Mouse (Mus musculus) bone marrow macrophage, adult 2 months (primary cell): ENCODE measurements around the gene Suco. TPM values are rescaled to one million over a fixed set of nuclear protein-coding genes. Genes with fewer than 3 reads are reported as not detected.

ENCODE experiments used
- H3K27ac ChIP-seq: 2 replicates; pipeline ENCODE4 v1.5.1; 2012; ENCODE audit warnings: low read depth, low read length; ENCODE audit not compliant: insufficient read depth
- H3K4me1 ChIP-seq: 2 replicates; pipeline ENCODE4 v1.6.1; 2012; ENCODE audit warnings: low read length; ENCODE audit not compliant: control insufficient read depth, insufficient read depth
- H3K4me3 ChIP-seq: 2 replicates; pipeline ENCODE4 v1.5.1; 2012; ENCODE audit warnings: mild to moderate bottlenecking, low read length, moderate library complexity; ENCODE audit not compliant: insufficient read depth
- CTCF ChIP-seq: IDR thresholded peaks from 2 replicates; pipeline ENCODE4 v1.5.1; 2012; ENCODE audit warnings: low read depth, mild to moderate bottlenecking, low read length, moderate library complexity
- POLR2A ChIP-seq: IDR thresholded peaks from 2 replicates; pipeline ENCODE4 v1.6.1; 2012; ENCODE audit warnings: mild to moderate bottlenecking, low read depth, low read length, borderline replicate concordance
- polyA plus RNA-seq: library from polyadenylated mRNA; stranded (reverse); fragments of >200 nt; gene quantifications from 2 replicates; pipeline ENCODE4 v1.2.4, GENCODE M21; 2012; ENCODE audit not compliant: missing spikeins, insufficient read depth, insufficient read length

The Suco gene
- polyA plus RNA-seq = 17.2 and 20.1 TPM in 2 replicates

DNA sequence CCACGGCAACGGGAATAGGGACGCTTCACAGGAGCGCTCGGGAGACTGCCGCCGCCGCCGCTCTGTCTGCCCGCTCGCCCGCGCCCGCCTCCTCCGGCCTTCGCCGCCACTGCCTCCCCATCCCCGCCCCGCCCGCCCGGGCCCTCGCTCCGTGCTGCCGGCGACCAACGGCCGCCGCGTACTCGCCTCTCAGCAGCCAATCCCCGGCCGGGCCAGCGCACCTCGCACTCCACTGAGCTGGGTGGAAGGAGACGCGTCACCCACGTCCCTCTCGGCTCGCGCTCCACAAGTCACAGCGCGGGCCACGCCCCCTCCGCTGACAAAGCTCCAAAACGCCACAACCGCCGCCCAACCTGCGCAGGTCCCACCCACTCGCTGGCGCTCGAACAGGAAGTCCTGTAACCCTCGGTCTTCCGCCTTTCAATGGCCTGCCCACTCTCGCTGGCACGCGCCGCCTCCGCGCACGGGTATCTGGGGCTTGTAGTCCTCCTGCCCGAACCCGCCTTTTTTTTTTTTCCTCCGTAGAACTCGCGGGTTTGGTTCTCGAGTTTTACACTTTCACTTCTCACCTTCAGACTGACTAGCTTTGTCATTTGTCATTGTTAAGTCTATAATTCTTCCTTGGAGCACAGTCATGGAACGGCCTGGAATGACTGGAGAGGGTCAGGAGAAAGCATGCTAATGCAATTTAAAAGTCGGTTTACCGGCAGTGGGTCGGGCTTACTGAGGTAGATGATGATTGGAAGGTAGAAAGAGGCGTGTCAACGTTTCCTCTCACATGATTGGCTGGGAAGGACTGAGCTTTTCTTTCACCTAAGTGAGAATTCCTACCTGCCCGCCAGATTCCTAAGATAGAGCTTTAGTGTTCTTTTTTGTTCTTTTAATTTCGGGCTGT, at the start of gene Suco:
TSS of gene Suco (minus strand) at position 130 of the 895 bp plus-strand sequence.
- Histone ChIP-seq H3K27ac (peak within 1 kb of the TSS; percentile 80), H3K4me1 (peaks cover 7% of the 10 kb centered on the region), H3K4me3 (peak within 1 kb of the TSS; percentile 90)
- no peak for TF ChIP-seq CTCF
- TF ChIP-seq POLR2A = no peak

GRCm38 (mm10) chr1:161925281-161925805, 48.9 kb upstream of the Suco start:
- peaks cover 10% of the 10 kb centered on the region for H3K4me1 ChIP-seq
- TF ChIP-seq POLR2A = no peak
- no peak overlapping the region for H3K4me3 ChIP-seq
- no peak overlapping the region for H3K27ac ChIP-seq

- Histone ChIP-seq H3K4me3 (no peak overlapping the region), H3K4me1 (peaks cover 10% of the 10 kb centered on the region), H3K27ac (no peak overlapping the region)
- no peak for TF ChIP-seq CTCF
- no peak for TF ChIP-seq POLR2A
Measured at GRCm38 (mm10) chr1:161924321-161924720, 47.8 kb upstream of the Suco start.

GRCm38 (mm10) chr1:161921928-161922327, 45.4 kb upstream of the Suco start:
- Histone ChIP-seq H3K4me3 (no peak overlapping the region), H3K4me1 (peaks cover 10% of the 10 kb centered on the region), H3K27ac (no peak overlapping the region)
- TF ChIP-seq POLR2A (no peak), CTCF (no peak)

DNA sequence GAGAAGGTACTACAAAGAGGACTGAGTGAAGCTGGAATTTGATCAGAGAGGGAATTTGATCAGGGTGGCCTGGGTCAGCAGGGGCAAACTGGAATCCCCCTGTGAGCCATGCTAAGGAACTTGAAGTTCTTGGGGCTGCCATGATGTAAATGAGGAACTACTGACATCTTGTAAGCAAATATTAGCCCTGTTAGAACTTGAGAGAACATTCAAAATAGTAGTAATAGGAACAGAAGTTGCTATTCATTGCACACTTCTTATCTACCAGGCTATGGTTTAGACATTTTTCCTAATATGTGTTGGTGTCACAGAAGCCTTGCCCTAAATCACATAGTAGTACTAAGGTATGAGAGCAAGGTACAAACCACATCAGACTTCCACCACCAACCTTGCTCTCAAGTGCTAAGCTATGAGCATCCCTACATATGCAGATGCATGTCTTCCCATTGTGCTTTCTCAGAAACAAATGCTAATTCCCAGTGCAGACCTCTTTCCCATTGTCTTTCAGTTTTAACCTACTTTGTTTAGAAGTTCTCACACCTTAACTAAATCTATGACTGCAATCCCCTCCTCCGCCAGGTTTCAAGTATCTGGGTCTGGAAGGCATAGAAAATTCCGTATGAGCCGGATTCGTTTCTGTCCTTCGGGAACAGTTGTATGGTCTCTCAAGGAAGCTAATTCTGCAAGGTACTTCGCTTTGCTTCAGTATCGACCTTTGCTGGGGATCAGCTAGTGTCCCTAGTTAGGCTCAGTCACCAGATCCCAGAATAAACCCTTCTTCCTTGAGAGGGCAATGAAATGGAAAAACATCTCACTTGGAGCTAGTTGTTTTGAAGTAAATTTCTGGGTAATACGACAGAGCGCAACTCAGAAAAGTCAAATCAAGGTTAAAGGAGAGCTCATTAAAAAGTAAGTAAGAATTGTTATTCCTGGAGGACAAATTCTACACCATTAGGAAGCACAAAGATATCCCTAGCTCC, 44.3 kb upstream of the Suco start:
- no peak for TF ChIP-seq POLR2A
- no peak for TF ChIP-seq CTCF
- peaks cover 10% of the 10 kb centered on the region for H3K4me1 ChIP-seq
- H3K4me3 ChIP-seq = no peak overlapping the region
- no peak overlapping the region for H3K27ac ChIP-seq

- Histone ChIP-seq H3K4me1 (peaks cover 10% of the 10 kb centered on the region), H3K4me3 (no peak overlapping the region), H3K27ac (no peak overlapping the region)
- no peak for TF ChIP-seq POLR2A
- no peak for TF ChIP-seq CTCF
Measured at GRCm38 (mm10) chr1:161919594-161919993, 43.1 kb upstream of the Suco start.

DNA sequence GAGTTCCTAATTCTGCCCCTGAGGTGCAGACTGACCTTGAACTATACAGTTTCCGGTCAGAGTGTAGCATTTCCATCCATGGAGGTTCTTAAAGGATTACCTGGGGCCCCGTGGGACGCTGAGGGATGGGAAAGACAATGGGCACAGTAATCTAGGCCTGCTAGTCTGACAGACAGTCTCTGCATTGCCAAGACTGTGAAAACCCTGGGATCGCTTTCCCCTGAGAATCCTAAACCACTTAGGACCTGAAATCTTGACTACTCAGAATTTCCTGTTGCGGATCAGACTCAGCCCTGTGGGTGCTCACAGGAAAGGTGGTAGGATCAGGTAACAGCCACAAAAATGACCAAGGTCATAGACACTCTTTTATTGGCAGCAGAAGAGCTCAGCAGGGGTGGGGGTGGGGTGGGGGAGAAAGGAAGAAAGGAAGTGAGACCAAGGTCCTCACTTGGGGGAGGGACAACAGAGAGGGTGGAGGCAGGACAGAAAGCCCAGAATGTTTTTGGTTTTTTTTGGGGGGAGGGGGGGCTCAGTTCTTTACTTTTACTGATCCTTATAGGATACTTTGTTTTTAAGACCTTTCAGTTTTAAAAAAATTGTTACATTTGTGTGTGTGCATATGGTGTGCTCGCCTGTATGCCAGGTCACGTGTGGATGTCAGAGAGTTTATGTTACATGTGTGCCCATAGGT, 42.3 kb upstream of the Suco start:
- Histone ChIP-seq H3K4me3 (no peak overlapping the region), H3K4me1 (peaks cover 10% of the 10 kb centered on the region), H3K27ac (no peak overlapping the region)
- TF ChIP-seq CTCF (no peak), POLR2A (no peak)

GRCm38 (mm10) chr1:161917940-161918484, 41.5 kb upstream of the Suco start:
- no peak overlapping the region for H3K27ac ChIP-seq
- TF ChIP-seq CTCF = no peak
- TF ChIP-seq POLR2A = no peak
- H3K4me1 ChIP-seq = peaks cover 10% of the 10 kb centered on the region
- H3K4me3 ChIP-seq = no peak overlapping the region

- Histone ChIP-seq H3K4me1 (no peaks in the 10 kb centered on the region), H3K4me3 (no peak overlapping the region), H3K27ac (no peak overlapping the region)
- TF ChIP-seq CTCF (no peak), POLR2A (no peak)
Measured at GRCm38 (mm10) chr1:161916036-161916435, 39.6 kb upstream of the Suco start.
